Mouse (Mus musculus) liver, postnatal 0 days (tissue): ENCODE results near the gene Ccdc126. TPM values are rescaled to one million over a fixed set of nuclear protein-coding genes. Genes with fewer than 3 reads are reported as not detected.

Experiments
- ATAC-seq: fragments of 200-750 bp; cut with Nextera tagmentation; 2 replicates; pipeline ENCODE4 v1.8.0; 2017; ENCODE audit warnings: mild to moderate bottlenecking, moderate library complexity
- DNase-seq: peaks from one replicate; pipeline ENCODE4 v3.0.0-alpha.2; 2016
- H3K27ac ChIP-seq: fragments of 300-500 bp; sonication (generic); 2 replicates; pipeline ENCODE4 v1.5.1; 2014; ENCODE audit warnings: antibody characterized with exemption, moderate library complexity, mild to moderate bottlenecking, low read depth
- H3K27me3 ChIP-seq: fragments of 300-500 bp; sonication (generic); 2 replicates; pipeline ENCODE4 v1.6.1; 2014; ENCODE audit warnings: low read length, control low read depth, mixed read lengths; ENCODE audit not compliant: insufficient read depth
- H3K36me3 ChIP-seq: fragments of 300-500 bp; sonication (generic); replicated peaks from 2 replicates; pipeline ENCODE4 v1.6.1; 2014; ENCODE audit warnings: mild to moderate bottlenecking, control low read depth, low read length, moderate library complexity, mixed read lengths; ENCODE audit not compliant: insufficient read depth
- H3K4me1 ChIP-seq: fragments of 300-500 bp; sonication (generic); 2 replicates; pipeline ENCODE4 v1.6.1; 2014; ENCODE audit warnings: antibody characterized with exemption, mild to moderate bottlenecking, control low read depth; ENCODE audit not compliant: insufficient read depth
- H3K4me2 ChIP-seq: fragments of 300-500 bp; sonication (generic); 2 replicates; pipeline ENCODE4 v1.6.1; 2014; ENCODE audit warnings: low read depth, mild to moderate bottlenecking, low read length, moderate library complexity, mixed read lengths
- H3K4me3 ChIP-seq: fragments of 300-500 bp; sonication (generic); 2 replicates; pipeline ENCODE4 v1.5.1; 2014; ENCODE audit warnings: low read depth, low read length
- H3K9ac ChIP-seq: fragments of 300-500 bp; sonication (generic); replicated peaks from 2 replicates; pipeline ENCODE4 v1.6.1; 2014; ENCODE audit warnings: mild to moderate bottlenecking, moderate library complexity
- H3K9me3 ChIP-seq: fragments of 300-500 bp; sonication (generic); 2 replicates; pipeline ENCODE4 v1.6.1; 2016; ENCODE audit warnings: mild to moderate bottlenecking, control low read depth, low read length, mixed read lengths
- CTCF ChIP-seq: sonication (generic); IDR thresholded peaks from 2 replicates; pipeline ENCODE4 v1.5.1; 2016; ENCODE audit warnings: antibody characterized with exemption, low read depth
- EP300 ChIP-seq: IDR thresholded peaks from 2 replicates; pipeline ENCODE4 v1.6.1; 2016; ENCODE audit warnings: antibody characterized with exemption, low read depth, mild to moderate bottlenecking
- WGBS: fragments of 180-500 bp; shearing (Covaris S2); extraction: QIAGEN DNeasy Blood & Tissue Kit; methylation state at CpG from one replicate; pipeline ENCODE4 v1.1.7; 2014; ENCODE audit not compliant: insufficient replicate concordance; 5-methylcytosine and 5-hydroxymethylcytosine counted together
- polyA plus RNA-seq: library from polyadenylated mRNA; unstranded; fragments of >200 nt; fragmentation: Nextera tagmentation; extraction: Ambion mirVana; gene quantifications from 2 replicates; pipeline ENCODE4 v1.2.1, GENCODE M21; 2015

Gene Ccdc126
- polyA plus RNA-seq, 1 experiment from 2014 or later: 3.6 TPM

DNA sequence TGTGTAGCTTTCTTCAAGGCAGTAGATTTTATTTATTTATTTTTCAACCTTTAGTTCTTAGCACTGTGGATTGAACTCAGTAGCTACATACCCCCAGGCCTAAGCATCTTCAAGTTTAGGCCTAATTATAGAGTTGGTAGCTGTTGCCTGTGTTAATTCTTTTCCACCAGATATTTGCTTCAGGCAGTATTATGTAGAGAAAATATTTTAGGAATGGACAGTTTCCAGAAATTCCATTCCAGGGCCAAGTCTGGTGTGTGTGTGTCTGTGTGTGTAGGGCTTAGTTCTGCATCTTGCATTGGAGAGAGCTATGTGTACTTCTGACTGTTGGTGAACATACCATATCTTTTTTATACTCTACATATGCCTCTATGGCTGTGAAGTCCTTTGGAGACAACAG lies 3.0 kb downstream of the Ccdc126 start:
- Histone ChIP-seq H3K27me3 (no peaks in the 10 kb centered on the region), H3K9me3 (no peaks in the 10 kb centered on the region), H3K36me3 (no peaks in the 10 kb centered on the region), H3K27ac (no peak overlapping the region), H3K4me3 (no peak overlapping the region), H3K9ac (no peak overlapping the region), H3K4me2 (no peak overlapping the region), H3K4me1 (no peaks in the 10 kb centered on the region)
- DNase-seq: no peak
- no peak for ATAC-seq
- TF ChIP-seq EP300: no peak
- TF ChIP-seq CTCF: no peak

DNA sequence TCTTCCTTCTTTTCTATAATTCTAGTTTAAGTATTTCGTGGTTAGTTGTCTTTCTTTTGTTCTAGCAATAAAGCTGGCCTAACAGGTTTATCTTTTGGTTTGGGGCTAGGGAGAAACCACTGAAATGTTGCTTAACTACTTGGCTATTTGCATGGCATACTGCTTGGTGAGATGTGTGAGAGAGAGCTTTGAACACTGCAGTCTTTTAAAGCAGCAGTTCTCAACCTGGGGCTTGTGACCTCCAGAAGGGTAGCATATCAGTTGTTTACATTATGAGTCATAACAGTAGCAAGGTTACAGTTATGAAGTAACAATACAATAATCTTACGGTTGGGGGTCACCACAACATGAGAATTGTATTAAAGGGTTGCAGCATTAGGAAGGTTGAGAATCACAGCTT lies 3.9 kb downstream of the Ccdc126 start:
- H3K4me2 ChIP-seq: no peak overlapping the region
- no peak overlapping the region for H3K27ac ChIP-seq
- H3K9ac ChIP-seq: no peak overlapping the region
- H3K27me3 ChIP-seq: no peaks in the 10 kb centered on the region
- ATAC-seq (no peak), DNase-seq (no peak)
- no peaks in the 10 kb centered on the region for H3K36me3 ChIP-seq
- 38% methylated on average over 2 of the region's 2 CpGs for WGBS
- H3K4me1 ChIP-seq: no peaks in the 10 kb centered on the region
- no peaks in the 10 kb centered on the region for H3K9me3 ChIP-seq
- TF ChIP-seq CTCF (no peak), EP300 (no peak)
- H3K4me3 ChIP-seq: no peak overlapping the region

DNA sequence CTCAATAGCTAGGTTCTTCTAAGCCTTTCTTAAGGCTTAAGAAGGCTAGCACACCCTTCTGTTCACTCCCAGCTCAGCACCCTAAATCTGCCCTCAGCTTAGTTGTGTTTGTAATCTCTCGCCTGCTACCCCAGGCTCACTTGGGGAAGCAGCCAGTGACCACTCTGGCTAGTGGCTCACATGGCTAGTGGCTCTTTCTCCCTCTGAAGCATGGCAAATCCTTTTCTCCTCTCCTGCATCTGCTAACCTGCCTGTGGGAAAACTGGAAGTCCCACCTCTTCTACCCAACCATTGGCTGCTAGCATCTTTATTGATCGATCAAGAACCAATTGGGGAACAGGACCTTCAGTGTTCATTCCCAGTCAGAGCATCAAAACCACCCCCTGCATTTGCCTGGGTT lies 5.5 kb downstream of the Ccdc126 start:
- no peak overlapping the region for H3K9ac ChIP-seq
- no peak for DNase-seq
- H3K36me3 ChIP-seq: no peaks in the 10 kb centered on the region
- no peaks in the 10 kb centered on the region for H3K27me3 ChIP-seq
- no peaks in the 10 kb centered on the region for H3K4me1 ChIP-seq
- H3K4me2 ChIP-seq: no peak overlapping the region
- no peak for ATAC-seq
- 67% methylated on average over 2 of the region's 2 CpGs for WGBS
- TF ChIP-seq EP300 (no peak), CTCF (no peak)
- H3K9me3 ChIP-seq: no peaks in the 10 kb centered on the region
- H3K4me3 ChIP-seq: no peak overlapping the region
- no peak overlapping the region for H3K27ac ChIP-seq

DNA sequence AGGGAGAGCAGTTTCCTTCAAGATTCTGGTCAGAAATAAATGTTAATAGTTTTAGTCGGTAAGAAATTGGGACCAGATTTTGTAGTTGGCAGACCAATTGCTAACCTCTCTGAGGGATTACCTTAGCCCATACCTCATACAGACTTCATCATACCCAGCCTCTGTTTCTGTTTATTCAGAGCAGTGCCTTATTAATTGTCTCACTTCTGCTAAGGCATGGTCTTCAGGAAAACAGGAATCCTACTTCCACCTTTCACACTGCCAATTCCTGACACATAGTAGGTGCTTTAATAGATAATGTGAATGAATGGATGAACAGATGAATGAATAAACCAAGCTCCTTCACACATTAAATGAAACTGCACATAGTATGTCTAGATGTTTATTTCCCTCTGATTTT lies 6.2 kb downstream of the Ccdc126 start:
- no peak for DNase-seq
- Histone ChIP-seq H3K9me3 (no peaks in the 10 kb centered on the region), H3K4me2 (no peak overlapping the region), H3K27ac (no peak overlapping the region), H3K4me3 (no peak overlapping the region), H3K4me1 (no peaks in the 10 kb centered on the region), H3K27me3 (no peaks in the 10 kb centered on the region), H3K9ac (no peak overlapping the region), H3K36me3 (no peaks in the 10 kb centered on the region)
- WGBS: 79% methylated on average over 1 of the region's 1 CpGs
- TF ChIP-seq EP300 (no peak), CTCF (no peak)
- ATAC-seq: no peak

DNA sequence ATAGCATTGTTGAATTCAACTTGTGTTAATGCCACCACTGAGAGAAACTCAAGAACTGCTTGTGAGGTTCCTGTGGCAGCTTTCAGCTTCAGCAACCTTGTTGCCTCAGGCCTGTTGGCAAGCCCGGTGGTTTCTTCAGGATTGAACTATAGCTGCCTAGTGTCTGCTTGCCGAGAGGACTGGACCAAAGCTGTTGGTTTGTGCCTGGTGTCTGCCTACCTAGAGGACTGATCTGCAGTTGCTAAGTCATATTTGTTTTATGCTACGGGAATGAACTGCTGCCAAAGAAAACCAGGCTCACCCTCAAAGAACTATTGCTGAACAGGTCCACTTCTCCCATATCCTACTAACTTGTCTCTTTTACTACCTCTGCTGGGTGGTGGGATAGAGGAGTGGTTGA lies 7.8 kb downstream of the Ccdc126 start:
- H3K9me3 ChIP-seq: no peaks in the 10 kb centered on the region
- ATAC-seq: no peak
- no peaks in the 10 kb centered on the region for H3K27me3 ChIP-seq
- no peak overlapping the region for H3K27ac ChIP-seq
- no peak for DNase-seq
- H3K4me1 ChIP-seq: no peaks in the 10 kb centered on the region
- no peak overlapping the region for H3K9ac ChIP-seq
- H3K4me3 ChIP-seq: no peak overlapping the region
- 66% methylated on average over 3 of the region's 3 CpGs for WGBS
- no peaks in the 10 kb centered on the region for H3K36me3 ChIP-seq
- no peak overlapping the region for H3K4me2 ChIP-seq
- TF ChIP-seq CTCF (no peak), EP300 (no peak)

DNA sequence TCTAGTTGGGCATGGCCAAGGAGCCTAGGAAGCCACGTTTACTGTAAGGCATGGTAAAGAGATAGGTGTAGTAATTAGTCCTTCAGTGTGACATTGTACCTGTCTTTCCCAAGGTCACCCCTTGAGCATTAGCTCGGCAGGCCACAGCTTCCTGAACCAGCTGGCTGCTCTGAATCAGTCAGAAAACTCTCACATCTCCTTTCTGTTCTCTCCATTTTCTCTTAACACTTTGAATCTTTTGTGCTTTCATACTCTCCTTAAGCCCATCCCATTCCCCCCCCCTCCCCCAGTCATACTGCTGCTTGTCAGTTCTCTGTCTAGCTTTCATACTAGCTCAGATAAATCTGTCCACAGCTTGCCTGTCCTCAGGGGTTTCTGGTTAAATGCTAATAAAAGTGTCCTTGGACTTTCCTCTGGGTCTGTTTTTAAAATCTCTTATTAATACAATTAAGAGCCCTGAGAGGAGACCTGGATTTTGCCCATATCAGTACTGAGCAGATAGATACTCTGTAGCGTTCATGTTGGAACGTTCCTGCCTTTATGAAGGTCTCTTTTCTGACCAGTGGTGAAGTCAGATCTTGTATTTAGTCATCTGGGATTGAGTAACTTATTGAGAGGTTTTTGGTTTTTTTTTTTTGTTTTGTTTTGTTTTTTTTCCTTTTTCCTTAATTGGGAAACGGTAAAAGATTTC lies 12.4 kb downstream of the Ccdc126 start:
- TF ChIP-seq CTCF: no peak
- no peak for TF ChIP-seq EP300
- no peaks in the 10 kb centered on the region for H3K27me3 ChIP-seq
- DNase-seq (no peak), ATAC-seq (peak; percentile 48; the same call in 1 of the 2 replicates)
- no peaks in the 10 kb centered on the region for H3K36me3 ChIP-seq
- no peak overlapping the region for H3K27ac ChIP-seq
- peak overlapping the region; percentile 14 for H3K4me2 ChIP-seq
- no peak overlapping the region for H3K9ac ChIP-seq
- H3K9me3 ChIP-seq: no peaks in the 10 kb centered on the region
- 40% methylated on average over 5 of the region's 5 CpGs for WGBS
- H3K4me1 ChIP-seq: peaks cover 3% of the 10 kb centered on the region; the same call in 1 of the 2 replicates
- H3K4me3 ChIP-seq: no peak overlapping the region

DNA sequence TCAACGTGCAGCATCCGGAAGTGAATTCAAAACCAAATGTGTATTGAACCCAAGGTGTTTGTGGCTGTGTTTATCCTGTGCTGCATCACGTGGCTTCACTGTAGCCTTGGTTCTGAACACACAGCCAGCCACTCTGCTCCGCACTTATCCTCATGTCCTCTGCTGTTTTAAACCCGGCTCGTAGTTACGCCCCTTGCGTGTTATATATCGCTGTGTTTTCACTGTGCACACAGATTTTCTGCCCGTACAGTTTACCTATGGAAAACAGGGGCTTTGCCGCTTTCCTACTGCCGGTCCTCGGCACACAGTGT lies 12.9 kb downstream of the Ccdc126 start:
- no peaks in the 10 kb centered on the region for H3K36me3 ChIP-seq
- DNase-seq (no peak), ATAC-seq (peak; percentile 50)
- no peak overlapping the region for H3K4me3 ChIP-seq
- H3K9ac ChIP-seq: no peak overlapping the region
- H3K27ac ChIP-seq: no peak overlapping the region; the same call in 1 of the 2 replicates
- no peak for TF ChIP-seq EP300
- no peak for TF ChIP-seq CTCF
- WGBS: 60% methylated on average over 13 of the region's 13 CpGs
- peaks cover 3% of the 10 kb centered on the region; the same call in 1 of the 2 replicates for H3K4me1 ChIP-seq
- peak overlapping the region; percentile 14 for H3K4me2 ChIP-seq
- H3K9me3 ChIP-seq: no peaks in the 10 kb centered on the region
- H3K27me3 ChIP-seq: no peaks in the 10 kb centered on the region
